Mouse (Mus musculus): ENCODE results near the gene Cmip. TPM values are rescaled to one million over a fixed set of nuclear protein-coding genes. Genes with fewer than 3 reads are reported as not detected.
A peak's percentile ranks its signal among the peaks of the same experiment; 100 is the strongest.

Cmip gene
- total RNA-seq, 4 experiments from 2014 or later: 14.4 to 20.4 (median 16.3) TPM

DNA sequence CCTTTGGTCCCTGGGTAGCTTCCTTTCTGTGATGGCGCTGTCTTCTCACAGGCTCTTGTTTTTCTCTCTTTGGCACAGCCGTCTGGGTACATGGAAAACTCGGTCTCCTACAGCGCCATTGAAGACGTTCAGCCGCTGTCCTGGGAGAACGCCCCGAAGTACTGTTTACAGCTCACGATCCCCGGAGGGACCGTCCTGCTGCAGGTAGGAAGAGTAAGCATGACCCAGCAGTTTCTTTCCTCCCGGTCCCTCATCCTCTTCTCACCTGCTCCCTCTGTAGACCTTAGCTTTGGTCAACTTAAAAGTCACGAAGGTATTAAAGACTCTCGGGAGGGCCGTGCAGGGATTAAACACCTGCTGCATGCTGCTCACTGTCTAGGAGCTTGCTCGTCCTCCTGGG, 120.1 kb downstream of the Cmip start:
- no peak for DNase-seq (ENCODE audit: low spot score)

- no peak for DNase-seq (ENCODE audit: low spot score)
Observed at GRCm38 (mm10) chr8:117378625-117379024, 121.8 kb downstream of the Cmip start.

DNA sequence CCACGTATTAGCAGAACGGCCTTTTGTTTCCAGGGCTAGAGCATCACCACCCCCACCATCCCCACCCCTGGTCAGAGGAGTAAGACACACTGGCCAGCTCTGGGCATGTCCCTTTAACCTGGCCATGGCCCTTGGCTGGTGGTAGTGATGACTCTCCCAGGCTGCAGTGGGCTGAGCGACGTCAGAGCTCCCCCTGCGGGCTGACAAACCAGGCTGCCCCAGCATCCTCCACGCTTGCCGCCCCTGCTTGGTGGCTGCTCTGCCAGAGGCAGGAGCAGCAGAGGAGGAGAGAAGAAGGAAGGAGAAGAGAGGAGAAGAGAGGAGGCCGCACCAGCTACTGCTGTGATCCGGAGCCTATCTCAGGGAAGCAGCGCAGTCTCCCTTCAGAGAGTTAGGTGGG, 122.3 kb downstream of the Cmip start:
- peak; percentile 51 for DNase-seq (ENCODE audit: low spot score)

DNA sequence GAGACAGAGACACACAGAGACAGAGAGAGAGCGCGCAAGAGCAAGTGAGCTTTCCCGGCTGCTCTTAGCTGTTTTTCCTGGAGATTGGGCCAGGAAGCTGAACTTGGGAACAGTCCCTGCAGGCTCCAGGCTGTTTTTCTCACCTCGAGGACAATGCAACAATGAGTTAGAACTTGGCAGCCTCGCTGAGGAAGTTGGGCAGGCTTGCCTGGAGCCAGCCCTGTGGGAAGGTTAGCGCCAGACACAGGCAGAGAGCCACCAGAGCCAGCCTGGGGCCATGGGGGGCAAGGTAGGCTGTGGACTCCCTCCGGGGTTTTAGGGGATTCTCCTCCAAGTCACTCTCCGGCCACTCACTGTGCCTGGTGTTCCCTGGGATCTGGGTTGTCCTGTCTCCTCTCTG, 123.9 kb downstream of the Cmip start:
- DNase-seq (ENCODE audit: low spot score): peak; percentile 87

DNA sequence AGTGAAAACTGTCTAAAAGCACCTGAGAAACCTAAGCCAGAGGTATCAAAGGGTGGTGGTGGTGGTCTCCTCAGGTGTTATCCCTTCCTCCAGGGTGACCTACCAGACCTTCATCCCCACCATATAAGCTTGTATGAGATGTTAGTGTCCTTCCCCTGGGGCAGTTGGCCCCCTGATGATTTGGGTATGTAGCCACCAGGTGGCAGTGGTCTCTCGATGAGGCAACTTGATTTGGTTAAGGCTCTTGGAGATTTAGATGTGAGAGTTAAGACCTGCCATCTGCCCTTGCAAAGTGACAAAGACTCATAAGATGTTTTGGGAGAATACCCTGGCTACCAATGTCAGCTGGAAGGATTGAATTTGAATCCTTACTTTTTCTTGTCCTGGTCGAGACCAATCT, 129.3 kb downstream of the Cmip start:
- no peak for DNase-seq (ENCODE audit: low spot score)

DNA sequence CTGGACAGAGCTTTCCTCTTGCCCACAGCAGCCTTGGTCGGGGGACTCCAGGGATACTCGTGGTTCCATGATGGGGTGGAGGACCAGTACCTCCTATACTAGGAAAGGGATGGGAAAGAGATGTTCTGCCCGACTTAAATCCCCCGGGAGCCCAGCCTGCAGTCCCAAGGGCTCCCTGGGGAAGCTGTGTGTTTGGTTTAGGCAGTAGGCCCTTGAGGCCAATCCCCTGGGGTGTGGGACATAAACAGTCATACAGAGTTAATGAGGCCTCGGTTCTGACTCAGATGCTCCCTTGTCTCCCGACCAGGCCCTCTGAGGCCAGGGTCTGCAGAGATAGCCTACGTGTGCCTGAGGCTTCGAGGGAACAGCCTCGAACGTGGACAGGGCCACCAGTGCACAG, 130.8 kb downstream of the Cmip start:
- no peak for DNase-seq (ENCODE audit: low spot score)

DNA sequence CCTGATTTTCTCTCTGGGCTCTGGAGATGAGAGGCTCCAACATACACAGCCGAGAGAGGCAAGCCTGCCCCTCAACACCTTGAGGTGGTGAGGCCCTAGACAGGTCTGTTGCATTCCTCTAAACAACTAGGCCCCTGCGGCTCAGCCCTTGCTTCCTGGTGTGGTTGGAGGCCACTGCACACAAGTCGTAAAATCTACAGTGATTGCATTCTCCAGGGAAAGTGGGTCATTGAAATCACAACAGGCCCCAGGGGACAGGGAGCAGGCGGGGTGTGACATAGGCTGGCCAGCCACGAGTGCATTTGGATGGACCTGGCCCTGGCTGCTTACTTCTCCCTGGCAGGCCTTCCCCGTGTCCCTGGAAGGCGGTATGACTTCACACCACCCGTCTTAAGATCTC, 131.5 kb downstream of the Cmip start:
- no peak for DNase-seq (ENCODE audit: low spot score)

- DNase-seq (ENCODE audit: low spot score): no peak
Observed at GRCm38 (mm10) chr8:117393853-117394252, 137.0 kb downstream of the Cmip start.

- DNase-seq (ENCODE audit: low spot score): no peak
Observed at GRCm38 (mm10) chr8:117395055-117395454, 138.2 kb downstream of the Cmip start.

DNA sequence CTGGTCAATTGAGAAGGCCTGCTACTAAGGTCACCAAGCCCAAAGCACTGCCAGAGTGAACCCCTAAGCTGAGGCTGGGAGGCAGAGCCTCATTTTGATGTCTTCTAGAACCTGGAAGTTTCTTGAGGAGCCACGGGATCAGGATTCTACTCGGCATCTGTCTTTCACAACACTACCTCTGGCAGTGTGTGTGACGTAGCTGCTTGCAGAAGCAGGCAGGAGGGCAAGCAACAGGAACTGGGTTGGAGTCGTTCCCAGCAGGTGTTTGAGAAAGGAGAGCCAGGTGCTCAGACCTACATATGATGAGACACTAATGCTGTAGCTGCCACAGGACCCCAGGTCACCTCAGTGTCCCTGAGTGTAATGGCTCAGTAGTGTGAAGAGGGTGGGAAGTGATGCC, 140.0 kb downstream of the Cmip start:
- no peak for DNase-seq (ENCODE audit: low spot score)

GRCm38 (mm10) chr8:117397751-117398150, 140.9 kb downstream of the Cmip start:
- no peak for DNase-seq (ENCODE audit: low spot score)

- no peak for DNase-seq (ENCODE audit: low spot score)
Observed at GRCm38 (mm10) chr8:117399229-117399628, 142.4 kb downstream of the Cmip start.

- DNase-seq (ENCODE audit: low spot score): no peak
Observed at GRCm38 (mm10) chr8:117400820-117401219, 144.0 kb downstream of the Cmip start.

GRCm38 (mm10) chr8:117401880-117402279, 145.0 kb downstream of the Cmip start:
- DNase-seq (ENCODE audit: low spot score): no peak

- DNase-seq (ENCODE audit: low spot score): no peak
Observed at GRCm38 (mm10) chr8:117402911-117403704, 146.2 kb downstream of the Cmip start.

DNA sequence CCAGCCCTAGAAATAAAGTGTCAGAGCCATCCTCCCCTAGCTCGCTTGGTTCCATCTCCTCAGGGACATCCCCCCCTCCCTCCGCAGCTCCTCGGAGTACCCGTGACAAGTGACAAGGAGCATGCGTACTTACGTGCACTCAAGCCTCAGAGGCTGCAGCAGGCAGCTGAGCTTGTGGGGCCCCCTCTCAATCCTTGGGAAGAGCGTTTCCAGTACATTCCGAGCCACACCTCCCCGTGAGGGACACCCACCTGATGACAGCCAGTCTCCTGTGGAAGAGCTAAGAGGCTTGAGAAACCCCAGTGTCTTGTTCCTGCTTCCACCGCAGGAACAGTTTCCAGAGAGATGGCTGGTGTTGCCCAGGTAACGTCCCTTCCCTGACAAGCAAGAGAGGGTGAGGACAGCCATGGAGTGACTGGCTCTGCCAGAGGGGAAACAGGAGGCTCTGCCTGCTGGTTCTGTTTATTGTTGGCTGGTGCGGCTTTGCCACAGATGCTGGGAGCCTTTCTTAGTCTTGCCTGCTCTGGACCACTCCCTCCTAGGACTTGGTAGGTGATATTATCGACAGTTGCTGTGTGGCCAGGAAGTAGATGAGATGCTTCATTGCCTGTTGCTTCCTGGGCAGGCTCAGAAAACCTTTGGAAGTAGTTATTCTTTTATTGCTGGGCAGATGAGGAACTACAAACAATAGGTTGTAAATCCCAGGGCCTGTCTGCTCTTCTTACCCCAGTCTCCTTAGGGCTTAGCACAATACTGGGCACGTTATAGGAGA, 147.0 kb downstream of the Cmip start:
- no peak for DNase-seq (ENCODE audit: low spot score)

DNA sequence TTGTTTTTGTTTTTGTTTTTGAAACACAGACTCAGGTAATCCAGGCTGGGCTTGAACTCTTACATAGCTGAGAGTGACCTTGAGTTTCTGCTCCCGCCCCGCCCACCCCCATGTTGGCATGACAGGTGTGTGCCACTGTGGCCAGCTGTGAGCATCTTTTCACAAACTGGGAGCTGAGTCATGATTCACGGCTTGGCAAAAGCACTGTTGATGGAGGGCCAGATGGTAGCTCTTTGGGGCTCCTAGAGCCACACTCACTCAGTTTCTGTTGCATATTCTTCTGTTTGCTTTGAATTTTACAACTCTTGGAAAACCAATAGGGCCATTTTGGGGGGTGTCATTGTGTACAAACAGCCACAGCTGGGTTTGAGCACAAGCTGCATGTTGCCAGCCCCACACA, 149.2 kb downstream of the Cmip start:
- no peak for DNase-seq (ENCODE audit: low spot score)

DNA sequence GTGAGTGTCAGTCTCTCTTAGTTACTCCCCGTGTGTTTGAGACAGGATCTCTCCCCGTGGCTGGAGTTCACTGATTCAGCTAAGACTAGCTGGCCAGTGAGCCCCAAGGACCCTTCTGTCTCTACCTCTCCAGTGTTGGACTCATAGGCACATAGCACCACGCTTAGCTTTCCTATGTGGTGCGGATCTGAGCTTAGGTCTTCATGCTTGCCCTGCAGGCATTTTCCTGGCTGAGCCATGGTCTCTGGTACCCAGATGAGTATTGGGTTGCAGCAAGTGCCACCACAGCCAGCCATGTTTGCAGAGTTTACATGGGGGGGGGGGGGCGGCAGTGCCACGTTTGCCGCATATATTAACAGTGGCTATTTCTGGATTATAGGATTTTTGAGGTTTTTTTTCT, 151.8 kb downstream of the Cmip start:
- no peak for DNase-seq (ENCODE audit: low spot score)

- DNase-seq (ENCODE audit: low spot score): no peak
Observed at GRCm38 (mm10) chr8:117409056-117409455, 152.2 kb downstream of the Cmip start.

GRCm38 (mm10) chr8:117410391-117410790, 153.5 kb downstream of the Cmip start:
- peak; percentile 67 for DNase-seq (ENCODE audit: low spot score)

DNA sequence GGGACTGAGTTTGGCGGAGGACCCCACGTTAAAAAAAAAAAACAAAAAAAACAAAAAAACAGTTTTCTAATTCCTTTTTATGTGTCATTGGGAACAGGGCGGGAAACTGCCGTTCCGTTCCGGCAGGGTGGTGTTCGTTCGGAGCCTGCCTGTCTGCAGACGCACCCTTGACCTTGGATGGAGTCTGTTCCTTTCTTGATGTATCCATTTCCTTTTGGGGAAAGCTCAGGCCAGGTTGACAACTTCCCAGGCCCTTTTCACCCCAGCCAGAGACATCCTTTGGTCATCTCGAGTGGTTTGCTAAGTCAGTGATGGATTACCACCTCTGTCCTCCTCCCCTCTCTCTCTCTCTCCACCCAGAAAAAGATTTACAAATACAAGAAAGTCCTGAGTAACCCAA, 154.0 kb downstream of the Cmip start:
- no peak for DNase-seq (ENCODE audit: low spot score)

GRCm38 (mm10) chr8:117412232-117412631, 155.4 kb downstream of the Cmip start:
- DNase-seq (ENCODE audit: low spot score): no peak

DNA sequence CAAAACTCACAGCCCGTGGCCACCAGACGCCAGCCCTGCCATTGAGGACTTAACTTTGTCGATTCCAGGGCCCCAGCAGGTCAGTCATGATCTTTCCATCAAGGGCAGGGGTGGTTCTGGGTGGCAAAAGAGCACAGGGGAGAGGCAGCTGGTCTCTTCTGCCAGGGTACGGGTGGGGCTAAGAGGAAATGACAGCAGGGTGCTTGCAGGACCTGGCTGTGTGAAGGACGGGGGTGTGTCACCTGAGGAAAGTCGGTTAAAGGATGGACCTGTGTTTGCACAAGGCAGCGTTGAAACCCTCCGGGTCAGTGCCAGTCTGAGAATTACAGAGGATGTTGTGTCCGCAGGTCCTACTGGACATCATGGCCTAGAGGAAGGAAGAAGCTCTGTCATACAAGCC, 161.0 kb downstream of the Cmip start:
- DNase-seq (ENCODE audit: low spot score): no peak

All from heart, adult 8-10 months (tissue).